Mouse (Mus musculus): ENCODE results near the gene Ovol1. TPM values are rescaled to one million over a fixed set of nuclear protein-coding genes. Genes with fewer than 3 reads are reported as not detected.
A peak's percentile ranks its signal among the peaks of the same experiment; 100 is the strongest.

Ovol1 gene
- not detected in 2 replicates for total RNA-seq (2014; fragmentation: Nextera tagmentation)
- total RNA-seq (2017), result not detected in 2 replicates

- ATAC-seq (replicated peaks; ENCODE audit: low FRiP score, low TSS enrichment, poor library complexity, severe bottlenecking), result no peak
Measured at GRCm38 (mm10) chr19:5560457-5561041, at the start of gene Ovol1. Ovol1 (minus strand) TSS chr19:5560646.

GRCm38 (mm10) chr19:5609547-5610404, 49.3 kb upstream of the Ovol1 start, which contains the start of gene Kat5:
Kat5 (minus strand) TSS chr19:5610237.
- peak; percentile 85 for ATAC-seq (replicated peaks; ENCODE audit: low FRiP score, low TSS enrichment, poor library complexity, severe bottlenecking)

- no peak for ATAC-seq (replicated peaks; ENCODE audit: low FRiP score, low TSS enrichment, poor library complexity, severe bottlenecking)
Measured at GRCm38 (mm10) chr19:5609171-5609546, 48.7 kb upstream of the Ovol1 start.

GRCm38 (mm10) chr19:5608707-5609106, 48.3 kb upstream of the Ovol1 start:
- ATAC-seq (replicated peaks; ENCODE audit: low FRiP score, low TSS enrichment, poor library complexity, severe bottlenecking), result no peak

- ATAC-seq (replicated peaks; ENCODE audit: low FRiP score, low TSS enrichment, poor library complexity, severe bottlenecking), result no peak
Measured at GRCm38 (mm10) chr19:5607705-5608410, 47.4 kb upstream of the Ovol1 start.

GRCm38 (mm10) chr19:5606196-5606595, 45.8 kb upstream of the Ovol1 start:
- no peak for ATAC-seq (replicated peaks; ENCODE audit: low FRiP score, low TSS enrichment, poor library complexity, severe bottlenecking)

- ATAC-seq (replicated peaks; ENCODE audit: low FRiP score, low TSS enrichment, poor library complexity, severe bottlenecking), result no peak
Measured at GRCm38 (mm10) chr19:5605126-5605525, 44.7 kb upstream of the Ovol1 start.

- ATAC-seq (replicated peaks; ENCODE audit: low FRiP score, low TSS enrichment, poor library complexity, severe bottlenecking), result no peak
Measured at GRCm38 (mm10) chr19:5603664-5604063, 43.2 kb upstream of the Ovol1 start.

- peak; percentile 81 for ATAC-seq (replicated peaks; ENCODE audit: low FRiP score, low TSS enrichment, poor library complexity, severe bottlenecking)
Measured at GRCm38 (mm10) chr19:5601752-5602541, 41.5 kb upstream of the Ovol1 start, which contains the start of gene Rnaseh2c. Rnaseh2c (plus strand) TSS chr19:5601873.

GRCm38 (mm10) chr19:5599224-5599623, 38.8 kb upstream of the Ovol1 start:
- no peak for ATAC-seq (replicated peaks; ENCODE audit: low FRiP score, low TSS enrichment, poor library complexity, severe bottlenecking)

- ATAC-seq (replicated peaks; ENCODE audit: low FRiP score, low TSS enrichment, poor library complexity, severe bottlenecking), result no peak
Measured at GRCm38 (mm10) chr19:5591888-5592287, 31.4 kb upstream of the Ovol1 start.

GRCm38 (mm10) chr19:5589159-5589558, 28.7 kb upstream of the Ovol1 start:
- no peak for ATAC-seq (replicated peaks; ENCODE audit: low FRiP score, low TSS enrichment, poor library complexity, severe bottlenecking)

- ATAC-seq (replicated peaks; ENCODE audit: low FRiP score, low TSS enrichment, poor library complexity, severe bottlenecking), result no peak
Measured at GRCm38 (mm10) chr19:5581995-5582394, 21.5 kb upstream of the Ovol1 start.

GRCm38 (mm10) chr19:5580776-5581175, 20.3 kb upstream of the Ovol1 start:
- ATAC-seq (replicated peaks; ENCODE audit: low FRiP score, low TSS enrichment, poor library complexity, severe bottlenecking), result no peak

GRCm38 (mm10) chr19:5579971-5580370, 19.5 kb upstream of the Ovol1 start:
- no peak for ATAC-seq (replicated peaks; ENCODE audit: low FRiP score, low TSS enrichment, poor library complexity, severe bottlenecking)

GRCm38 (mm10) chr19:5575336-5575735, 14.9 kb upstream of the Ovol1 start:
- ATAC-seq (replicated peaks; ENCODE audit: low FRiP score, low TSS enrichment, poor library complexity, severe bottlenecking), result no peak

- no peak for ATAC-seq (replicated peaks; ENCODE audit: low FRiP score, low TSS enrichment, poor library complexity, severe bottlenecking)
Measured at GRCm38 (mm10) chr19:5572331-5573125, 12.1 kb upstream of the Ovol1 start.

- ATAC-seq (replicated peaks; ENCODE audit: low FRiP score, low TSS enrichment, poor library complexity, severe bottlenecking), result no peak
Measured at GRCm38 (mm10) chr19:5571831-5572230, 11.4 kb upstream of the Ovol1 start.
